In the genomic region with DNA sequence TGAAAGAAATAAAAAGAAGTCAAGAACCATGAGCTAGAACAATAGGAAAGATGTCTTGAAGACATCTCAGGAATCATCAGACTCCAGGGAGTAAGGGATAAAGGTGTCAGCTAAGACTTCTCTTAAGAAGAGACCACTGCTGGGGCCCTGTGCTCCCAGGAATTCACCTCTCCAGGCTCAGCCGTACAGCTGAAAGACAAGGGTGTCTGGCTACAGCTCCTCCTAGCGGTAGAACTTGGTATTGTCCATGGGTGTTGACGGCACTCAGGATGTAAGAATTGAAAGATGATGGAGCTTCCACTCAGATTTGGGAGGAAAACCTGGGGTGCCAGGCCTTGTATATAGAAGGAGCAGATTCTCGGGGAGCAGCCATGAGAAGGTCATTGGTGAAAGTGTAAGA, we compare ENCODE assay signal across 8 mouse cellular contexts. TPM values are rescaled to one million over a fixed set of nuclear protein-coding genes. Genes with fewer than 3 reads are reported as not detected.
DNase-seq lines count a peak whose midpoint lies in the region; TF ChIP-seq lines count a peak whose summit lies in the region.
"Had no signal": no experiment of that assay in that cellular context is flagged by ENCODE, and none has a peak within 500 bp of the region (broad histone marks: within the 10 kb centered on the region; RNA-seq: fewer than 3 reads in every experiment).

No protein-coding gene starts in this region.

- DNase-seq in CD4-positive helper T cell, adult 2 months (ENCODE audit: low read depth, low spot score), result peak; percentile 73
- DNase-seq in ES-E14 (ENCODE audit: low read depth, low spot score), result peak; percentile 86
- peak; percentile 60 for DNase-seq in c-Kit-positive CD71-positive TER-119-positive erythroid progenitor cells, embryonic 14.5 days (ENCODE audit: low spot score)
- peak; percentile 77 for DNase-seq in gastrocnemius, adult 18-20 months (ENCODE audit: low spot score)
- peak; percentile 77 for DNase-seq in layer of hippocampus, adult 11-12 months (ENCODE audit: low spot score)
- peak; percentile 87 for DNase-seq in lung, postnatal 36 days
- peak; percentile 28 to 73 for DNase-seq in spleen, adult 18-20 months

- in situ Hi-C loops in ES-E14 (cut with MboI; ENCODE audit: low sequenced_read_pairs in 2 of 2, unreplicated experiment in 2 of 2), result no loop called here

- H3K27ac ChIP-seq in ES-E14 (ENCODE audit: insufficient read depth, low read depth, low read length, poor library complexity, severe bottlenecking), result no peak overlapping the region
- H3K27ac ChIP-seq: limb, embryonic 12.5 days had no signal

- no peak overlapping the region for H3K4me3 ChIP-seq in ES-E14 (ENCODE audit: insufficient read depth in 1 of 2, low read depth in 1 of 2, low read length in 2 of 2, poor library complexity in 1 of 2, severe bottlenecking in 1 of 2)
- H3K4me3 ChIP-seq: limb, embryonic 12.5 days had no signal

- H3K4me1 ChIP-seq in ES-E14 (ENCODE audit: control insufficient read depth in 2 of 2, insufficient read depth in 2 of 2, low read length in 2 of 2, poor library complexity in 1 of 2), result no peaks in the 10 kb centered on the region
- H3K4me1 ChIP-seq: limb, embryonic 12.5 days had no signal

- H3K9ac ChIP-seq in ES-E14 (ENCODE audit: insufficient read depth, low read depth, low read length, poor library complexity, severe bottlenecking), result no peak overlapping the region
- H3K9ac ChIP-seq: limb, embryonic 12.5 days had no signal

- H3K36me3 ChIP-seq in ES-E14 (ENCODE audit: control insufficient read depth, insufficient read depth, low read length, poor library complexity, severe bottlenecking), result no peaks in the 10 kb centered on the region
- H3K36me3 ChIP-seq: limb, embryonic 12.5 days had no signal

- no peaks in the 10 kb centered on the region for H3K9me3 ChIP-seq in ES-E14 (ENCODE audit: control insufficient read depth, insufficient read depth, low read depth, low read length)
- H3K9me3 ChIP-seq: limb, embryonic 12.5 days had no signal

TF ChIP-seq in ES-E14, 5 proteins besides CTCF, POLR2A, EP300 and RAD21:
- TF ChIP-seq ZC3H11A (IDR thresholded peaks at IDR 0.05; ENCODE audit: borderline replicate concordance, low read depth, low read length) (peak; percentile 7; the same call in 1 of the 2 replicates), CHD2 (IDR thresholded peaks at IDR 0.05; ENCODE audit: low read depth, low read length) (no peak), HCFC1 (IDR thresholded peaks at IDR 0.05; ENCODE audit: borderline replicate concordance, insufficient read depth, low read length) (no peak), MAFK (IDR thresholded peaks at IDR 0.05; ENCODE audit: insufficient read depth, low read depth, low read length) (no peak), ZNF384 (IDR thresholded peaks at IDR 0.05; ENCODE audit: low read depth, low read length) (no peak)

RNA-seq across cellular contexts. Expression of gene Sh2d2a, which starts 7.9 kb away (rescaled TPM):
- 0.05 and 0.22 TPM in 2 replicates for total RNA-seq in ES-E14 (2012; rRNA removed)
- total RNA-seq in gastrocnemius, adult 18-20 months (2021), result not detected

RNA-seq across cellular contexts. Expression of gene Pear1, which starts 14.5 kb away (rescaled TPM):
- 1.8 TPM in 2 replicates for total RNA-seq in ES-E14 (2012; rRNA removed)
- total RNA-seq in gastrocnemius, adult 18-20 months (2021), result 1 to 10 TPM; 6.3 to 6.4 TPM

RNA-seq across cellular contexts. Expression of gene Insrr, which starts 41.9 kb away (rescaled TPM):
- total RNA-seq in ES-E14 (2012; rRNA removed), result 0.11 and 0.18 TPM in 2 replicates
- total RNA-seq in gastrocnemius, adult 18-20 months (2021), result not detected

RNA-seq across cellular contexts. Expression of gene Ntrk1, which starts 43.7 kb away (rescaled TPM):
- total RNA-seq in ES-E14 (2012; rRNA removed), result 3.8 and 4.5 TPM in 2 replicates
- total RNA-seq in gastrocnemius, adult 18-20 months (2021), result not detected

RNA-seq across cellular contexts. Expression of gene Prcc, which starts 46.8 kb away (rescaled TPM):
- total RNA-seq in ES-E14 (2012; rRNA removed), result 40.2 and 53.8 TPM in 2 replicates
- total RNA-seq in gastrocnemius, adult 18-20 months (2021), result 10 to 100 TPM; 48.3 to 55.2 TPM
